9 mouse cellular contexts compared by ENCODE assay signal in the genomic region with DNA sequence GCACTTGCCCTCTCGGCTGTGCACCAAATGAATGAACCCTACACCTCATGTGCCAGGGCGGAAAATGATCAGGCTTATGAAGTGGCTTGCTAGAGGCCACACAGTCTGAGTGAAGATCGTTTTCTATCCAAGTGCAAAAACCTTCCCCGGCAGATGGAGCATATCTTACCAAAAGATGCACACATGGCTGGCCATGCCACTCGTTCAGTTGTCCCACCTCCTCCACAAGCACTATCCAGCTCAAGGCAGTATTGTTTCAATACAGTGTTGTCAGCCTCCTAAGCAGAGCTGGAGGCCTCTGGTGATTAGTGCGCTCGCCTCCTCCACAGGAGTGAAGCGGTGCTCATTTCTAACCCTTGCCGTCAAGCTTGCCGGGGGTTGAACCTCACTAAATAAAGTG.
A peak's percentile ranks its signal among the peaks of the same experiment; 100 is the strongest.
DNase-seq lines count a peak whose midpoint lies in the region; ATAC-seq lines count a peak whose summit lies in the region.
"Had no signal": no experiment of that assay in that cellular context is flagged by ENCODE, and none has a peak within 500 bp of the region (broad histone marks: within the 10 kb centered on the region; RNA-seq: fewer than 3 reads in every experiment).

No protein-coding gene starts in this region.

- peak overlapping the region; percentile 33; the same call in 1 of the 2 replicates for H3K4me3 ChIP-seq in heart, embryonic 15.5 days
- no peak overlapping the region for H3K4me3 ChIP-seq in neural tube, embryonic 12.5 days
- no peak overlapping the region for H3K4me3 ChIP-seq in liver, embryonic 12.5 days
- H3K4me3 ChIP-seq: embryonic facial prominence, embryonic 13.5 days had no signal

- no peak overlapping the region for H3K9ac ChIP-seq in heart, embryonic 15.5 days
- H3K9ac ChIP-seq in neural tube, embryonic 12.5 days = no peak overlapping the region
- H3K9ac ChIP-seq in liver, embryonic 12.5 days = no peak overlapping the region
- H3K9ac ChIP-seq: embryonic facial prominence, embryonic 13.5 days had no signal

- H3K4me1 ChIP-seq in heart, embryonic 15.5 days (replicated peaks) = 0 out of 2 replicates have a peak, but pooled peaks cover 7% of the 10 kb centered on the region
- peaks cover 7% of the 10 kb centered on the region for H3K4me1 ChIP-seq in neural tube, embryonic 12.5 days
- no peaks in the 10 kb centered on the region for H3K4me1 ChIP-seq in liver, embryonic 12.5 days

- WGBS in heart, embryonic 15.5 days = 64% methylated on average over 10 of the region's 10 CpGs
- WGBS in neural tube, embryonic 12.5 days = 81% methylated on average over 10 of the region's 10 CpGs
- 62% methylated on average over 10 of the region's 10 CpGs for WGBS in liver, embryonic 12.5 days (ENCODE audit: insufficient replicate concordance)

- no peak; the same call in 1 of the 2 replicates for ATAC-seq in heart, embryonic 15.5 days (replicated peaks; ENCODE audit: insufficient number of reproducible peaks, insufficient read depth, low FRiP score, low read depth)
- ATAC-seq in neural tube, embryonic 12.5 days (ENCODE audit: low FRiP score, low read depth) = 0 out of 2 replicates have a peak, but pooled peaks have one; percentile 53
- no peak for ATAC-seq in liver, embryonic 12.5 days
- ATAC-seq in monocyte, adult 5-6 weeks (replicated peaks; ENCODE audit: insufficient number of reproducible peaks, low FRiP score, low TSS enrichment, poor library complexity, severe bottlenecking) = no peak
- no peak for ATAC-seq in cerebellum, adult (ENCODE audit: insufficient number of reproducible peaks, low FRiP score, low TSS enrichment)

- no peaks in the 10 kb centered on the region for H3K36me3 ChIP-seq in heart, embryonic 15.5 days
- H3K36me3 ChIP-seq in neural tube, embryonic 12.5 days = no peaks in the 10 kb centered on the region
- H3K36me3 ChIP-seq in liver, embryonic 12.5 days = no peaks in the 10 kb centered on the region
- H3K36me3 ChIP-seq: embryonic facial prominence, embryonic 13.5 days had no signal

- H3K27me3 ChIP-seq in heart, embryonic 15.5 days = no peaks in the 10 kb centered on the region
- no peaks in the 10 kb centered on the region for H3K27me3 ChIP-seq in neural tube, embryonic 12.5 days (replicated peaks)
- H3K27me3 ChIP-seq in liver, embryonic 12.5 days (replicated peaks) = no peaks in the 10 kb centered on the region
- H3K27me3 ChIP-seq: embryonic facial prominence, embryonic 13.5 days had no signal

- DNase-seq in heart, adult 9 months (ENCODE audit: low spot score in 2 of 2) = no peak
- no peak for DNase-seq in neural tube, embryonic 10.5 days (ENCODE audit: extremely low spot score, low spot score)
- peak; percentile 17 for DNase-seq in right cerebral cortex, postnatal 4 days

- peak overlapping the region; percentile 52 for H3K4me2 ChIP-seq in heart, embryonic 15.5 days
- H3K4me2 ChIP-seq in neural tube, embryonic 12.5 days (replicated peaks) = no peak overlapping the region
- H3K4me2 ChIP-seq in liver, embryonic 12.5 days = peak overlapping the region; percentile 40
- H3K4me2 ChIP-seq: embryonic facial prominence, embryonic 13.5 days had no signal

- H3K27ac ChIP-seq in heart, embryonic 15.5 days = no peak overlapping the region; the same call in 1 of the 2 replicates
- no peak overlapping the region for H3K27ac ChIP-seq in neural tube, embryonic 12.5 days
- no peak overlapping the region for H3K27ac ChIP-seq in liver, embryonic 12.5 days
- H3K27ac ChIP-seq: embryonic facial prominence, embryonic 13.5 days had no signal

- no peaks in the 10 kb centered on the region for H3K9me3 ChIP-seq in heart, embryonic 15.5 days (replicated peaks)
- H3K9me3 ChIP-seq in neural tube, embryonic 12.5 days = no peaks in the 10 kb centered on the region
- H3K9me3 ChIP-seq in liver, embryonic 12.5 days (replicated peaks) = no peaks in the 10 kb centered on the region
